ENCODE assay signal across 19 mouse cellular contexts in the genomic region with DNA sequence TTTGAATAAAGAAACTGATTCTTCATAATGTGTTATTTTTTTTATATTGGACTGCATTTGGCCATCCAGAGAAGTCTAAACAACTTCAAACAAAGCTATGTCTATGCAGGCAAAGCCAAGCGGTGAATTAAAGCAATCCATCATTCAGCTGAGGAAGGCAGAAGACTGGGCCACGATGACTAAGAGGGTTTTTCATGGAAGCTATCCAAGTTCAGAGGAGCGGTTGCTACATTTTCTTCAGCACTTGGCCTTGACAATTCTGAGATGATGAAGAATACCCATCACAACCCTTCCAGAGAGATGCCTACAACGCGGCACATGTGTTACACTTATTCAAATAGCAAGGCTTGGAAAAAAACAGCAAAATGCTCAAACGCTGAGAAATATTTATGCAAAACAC.
DNase-seq lines count a peak whose midpoint lies in the region; ATAC-seq and TF ChIP-seq lines count a peak whose summit lies in the region.
"Had no signal": no experiment of that assay in that cellular context is flagged by ENCODE, and none has a peak within 500 bp of the region (broad histone marks: within the 10 kb centered on the region; RNA-seq: fewer than 3 reads in every experiment).

No protein-coding gene starts in this region.

- no peak for ATAC-seq in liver, postnatal 0 days
- ATAC-seq: forebrain, embryonic 14.5 days; inflammation-experienced regulatory T-cells, adult 6 months; midbrain, embryonic 16.5 days had no signal

- H3K9ac ChIP-seq in liver, postnatal 0 days (replicated peaks) = no peak overlapping the region
- H3K9ac ChIP-seq: lung, embryonic 15.5 days had no signal

- no peak overlapping the region for H3K4me3 ChIP-seq in left cerebral cortex, adult 2 months
- H3K4me3 ChIP-seq in liver, postnatal 0 days (ENCODE audit: low read depth, low read length) = no peak overlapping the region
- H3K4me3 ChIP-seq: embryonic facial prominence, embryonic 10.5 days; heart, adult 2 months; lung, embryonic 15.5 days had no signal

- 67% methylated on average over 6 of the region's 6 CpGs for WGBS in liver, postnatal 0 days (ENCODE audit: insufficient replicate concordance)

- DNase-seq in adrenal gland, adult 2 months = peak; percentile 72
- DNase-seq in adrenal gland, postnatal 25 days = no peak
- no peak for DNase-seq in left cerebral cortex, adult 2 months (ENCODE audit: extremely low spot score in 1 of 2, low spot score in 2 of 2)
- DNase-seq in left cerebral cortex, adult 11 months (ENCODE audit: low spot score) = no peak
- peak; percentile 31 for DNase-seq in adipocyte (ENCODE audit: low spot score)
- DNase-seq in skeletal muscle tissue, adult 2 months (ENCODE audit: low read depth, low spot score) = peak; percentile 58
- DNase-seq in liver, postnatal 0 days = no peak
- DNase-seq in right cerebral cortex, postnatal 10 days (ENCODE audit: low spot score in 2 of 2) = no peak
- DNase-seq: B cell, adult 2 months; cerebellum, adult 11 months; cerebellum, postnatal 25 days; heart, adult 2 months; layer of hippocampus, postnatal 36 days; thymus, postnatal 14 days had no signal

- no peaks in the 10 kb centered on the region for H3K27me3 ChIP-seq in liver, postnatal 0 days (ENCODE audit: insufficient read depth, low read length)

- no peak for TF ChIP-seq CTCF in left cerebral cortex, adult 2 months (IDR thresholded peaks at IDR 0.05)
- TF ChIP-seq CTCF in liver, postnatal 0 days (IDR thresholded peaks at IDR 0.05; ENCODE audit: low read depth) = no peak

- peak overlapping the region; percentile 45 for H3K27ac ChIP-seq in left cerebral cortex, adult 2 months
- no peak overlapping the region for H3K27ac ChIP-seq in liver, postnatal 0 days (ENCODE audit: low read depth)
- H3K27ac ChIP-seq: embryonic facial prominence, embryonic 10.5 days; heart, adult 2 months; lung, embryonic 15.5 days had no signal

- intact Hi-C loops in left cerebral cortex, adult 2 months (cut with DNase I) = no loop called here

- H3K36me3 ChIP-seq in liver, postnatal 0 days (replicated peaks; ENCODE audit: insufficient read depth, low read length) = no peaks in the 10 kb centered on the region
- H3K36me3 ChIP-seq: embryonic facial prominence, embryonic 10.5 days; lung, embryonic 15.5 days had no signal

- no peaks in the 10 kb centered on the region for H3K9me3 ChIP-seq in liver, postnatal 0 days (ENCODE audit: low read length)
- H3K9me3 ChIP-seq: embryonic facial prominence, embryonic 10.5 days; lung, embryonic 15.5 days had no signal

- H3K4me2 ChIP-seq in liver, postnatal 0 days (ENCODE audit: low read depth, low read length) = no peak overlapping the region
- H3K4me2 ChIP-seq: lung, embryonic 15.5 days had no signal

- no peak for TF ChIP-seq EP300 in liver, postnatal 0 days (IDR thresholded peaks at IDR 0.05; ENCODE audit: low read depth)

- no peaks in the 10 kb centered on the region for H3K4me1 ChIP-seq in liver, postnatal 0 days (ENCODE audit: insufficient read depth)
- H3K4me1 ChIP-seq: embryonic facial prominence, embryonic 10.5 days had no signal

Comparison
In these comparisons a context has a peak if more than half of its experiments do, and no peak if none do; other contexts are left out.
1. DNase-seq: peak in adrenal gland, adult 2 months (single experiment), adipocyte (single experiment) and skeletal muscle tissue, adult 2 months (single experiment); none in adrenal gland, postnatal 25 days (single experiment), left cerebral cortex, adult 2 months (0 of 2), left cerebral cortex, adult 11 months (single experiment), liver, postnatal 0 days (single experiment) and right cerebral cortex, postnatal 10 days (0 of 2).